Mouse (Mus musculus) spleen, postnatal 0 days (tissue): ENCODE data around the gene Olfr1426. TPM values are rescaled to one million over a fixed set of nuclear protein-coding genes. Genes with fewer than 3 reads are reported as not detected.

Experiments used
- polyA plus RNA-seq: library from polyadenylated mRNA; unstranded; fragments of >200 nt; fragmentation: Nextera tagmentation; extraction: Ambion mirVana; gene quantifications from 2 replicates; pipeline ENCODE4 v1.2.1, GENCODE M21; 2015

Gene Olfr1426
- polyA plus RNA-seq, result not detected in 2 replicates

GRCm38 (mm10) chr19:12091913-12092312, at the start of gene Olfr1426:
TSS of gene Olfr1426 (minus strand) at chr19:12092013.

GRCm38 (mm10) chr19:12123103-12123502, 31.3 kb upstream of the Olfr1426 start, which contains the start of gene Olfr76:
TSS of gene Olfr76 (minus strand) at chr19:12123203.

GRCm38 (mm10) chr19:12115797-12116196, 24.0 kb upstream of the Olfr1426 start, which contains the start of gene Olfr1428:
TSS of gene Olfr1428 (minus strand) at chr19:12115897.

DNA sequence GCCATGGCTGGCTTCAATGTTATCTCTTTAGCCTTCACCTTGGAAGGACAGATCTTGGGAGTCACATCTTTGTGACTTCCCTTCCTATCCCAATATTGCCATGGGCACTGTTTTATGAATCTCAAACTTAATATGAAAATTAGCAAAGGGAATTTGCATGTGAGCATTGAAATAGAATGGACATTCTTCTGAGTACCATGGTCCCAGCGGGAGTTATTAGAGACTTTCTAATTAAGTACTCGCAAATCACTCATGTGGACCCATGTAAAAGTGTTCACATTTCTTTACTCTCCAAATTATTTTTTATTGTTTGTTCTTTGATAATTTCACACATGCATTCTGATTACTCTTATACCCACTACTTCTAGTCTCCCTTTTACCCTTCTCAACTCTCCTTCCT, 11.4 kb upstream of the Olfr1426 start, which contains the start of gene Olfr1427:
Gene Olfr1427 (minus strand): TSS at position 101 of the 400 bp plus-strand sequence.

DNA sequence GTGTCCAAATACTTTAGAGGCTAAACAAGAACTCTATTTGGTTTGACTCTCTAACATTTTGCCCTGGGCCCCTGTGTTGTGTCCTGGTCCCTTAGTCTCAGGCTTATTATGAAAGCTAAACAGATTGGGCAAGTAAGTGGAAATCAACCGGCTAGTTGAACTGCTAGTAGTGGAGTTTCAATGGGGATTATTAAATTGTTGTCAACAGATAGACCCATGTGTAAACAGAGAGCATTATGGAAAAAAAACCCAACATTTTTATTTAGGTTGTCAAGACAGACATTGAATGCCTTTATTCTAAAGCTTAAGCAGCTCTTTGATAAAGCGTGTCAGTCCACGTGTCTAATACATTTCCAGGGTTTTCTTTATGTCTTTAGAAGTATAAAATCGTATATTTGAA, 14.2 kb downstream of the Olfr1426 start, which contains the start of gene Olfr1425:
Gene Olfr1425 (minus strand): TSS at position 101 of the 400 bp plus-strand sequence.

GRCm38 (mm10) chr19:12062582-12062981, 29.2 kb downstream of the Olfr1426 start, which contains the start of gene Olfr1424:
TSS of gene Olfr1424 (minus strand) at chr19:12062682.

GRCm38 (mm10) chr19:12041217-12041616, 50.6 kb downstream of the Olfr1426 start, which contains the start of gene Olfr1423:
TSS of gene Olfr1423 (minus strand) at chr19:12041317.

Other genes starting within 250 kb of the Olfr1426 start
- gene Olfr1418, start 230.9 kb downstream of the Olfr1426 start, polyA plus RNA-seq, result not detected in 2 replicates
- not detected in 2 replicates for gene Olfr1419, start 216.9 kb downstream of the Olfr1426 start, polyA plus RNA-seq
- 0.11 TPM in 1 of 2 replicates, not detected in the other for gene Olfr1420, start 205.4 kb downstream of the Olfr1426 start, polyA plus RNA-seq
- 5.4 and 6.3 TPM in 2 replicates for gene Patl1, start 179.6 kb downstream of the Olfr1426 start, polyA plus RNA-seq
- gene Osbp, start 126.1 kb downstream of the Olfr1426 start, polyA plus RNA-seq, result 4.3 and 4.9 TPM in 2 replicates
- not detected in 2 replicates for gene Olfr1423, start 50.7 kb downstream of the Olfr1426 start, polyA plus RNA-seq
- gene Olfr1424, start 29.3 kb downstream of the Olfr1426 start, polyA plus RNA-seq, result not detected in 2 replicates
- gene Olfr1425, start 14.3 kb downstream of the Olfr1426 start, polyA plus RNA-seq, result not detected in 2 replicates
- gene Olfr1427, start 11.3 kb upstream of the Olfr1426 start, polyA plus RNA-seq, result not detected in 2 replicates
- not detected in 2 replicates for gene Olfr1428, start 23.9 kb upstream of the Olfr1426 start, polyA plus RNA-seq
- gene Olfr76, start 31.2 kb upstream of the Olfr1426 start, polyA plus RNA-seq, result not detected in 2 replicates
- gene Olfr1555-ps1, start 78.1 kb upstream of the Olfr1426 start, polyA plus RNA-seq, result not detected in 2 replicates
- not detected in 2 replicates for gene Olfr1431, start 108.6 kb upstream of the Olfr1426 start, polyA plus RNA-seq
- not detected in 2 replicates for gene Olfr1432, start 140.6 kb upstream of the Olfr1426 start, polyA plus RNA-seq
- gene Olfr262, start 149.6 kb upstream of the Olfr1426 start, polyA plus RNA-seq, result not detected in 2 replicates
- gene Olfr235, start 169.0 kb upstream of the Olfr1426 start, polyA plus RNA-seq, result not detected in 2 replicates
- gene Olfr1434, start 187.8 kb upstream of the Olfr1426 start, polyA plus RNA-seq, result not detected in 2 replicates
- gene Olfr1436, start 207.1 kb upstream of the Olfr1426 start, polyA plus RNA-seq, result not detected in 2 replicates
- gene Olfr1437, start 233.1 kb upstream of the Olfr1426 start, polyA plus RNA-seq, result not detected in 2 replicates
- not detected in 2 replicates for gene Olfr1438-ps1, start 243.9 kb upstream of the Olfr1426 start, polyA plus RNA-seq